8 mouse cellular contexts compared by ENCODE assay signal in genomic region chr9:21592703-21593121, GRCm38 (mm10). TPM values are rescaled to one million over a fixed set of nuclear protein-coding genes. Genes with fewer than 3 reads are reported as not detected.
DNase-seq lines count a peak whose midpoint lies in the region; ATAC-seq and TF ChIP-seq lines count a peak whose summit lies in the region.

Timm29 (plus strand) TSS chr9:21592722.
Yipf2 (minus strand) TSS chr9:21592828.

- peaks cover 13% of the 10 kb centered on the region for H3K36me3 ChIP-seq in ES-Bruce4 (ENCODE audit: control insufficient read depth, insufficient read depth, low read length, poor library complexity, severe bottlenecking)
- peaks cover 57% of the 10 kb centered on the region for H3K36me3 ChIP-seq in forebrain, embryonic 13.5 days (ENCODE audit: poor library complexity, severe bottlenecking)
- H3K36me3 ChIP-seq in liver, postnatal 0 days (replicated peaks; ENCODE audit: insufficient read depth, low read length): peaks cover 24% of the 10 kb centered on the region
- H3K36me3 ChIP-seq in neural tube, embryonic 14.5 days (ENCODE audit: control insufficient read depth, insufficient read depth, low read length): peaks cover 37% of the 10 kb centered on the region

- H3K27me3 ChIP-seq in ES-Bruce4 (ENCODE audit: control insufficient read depth, insufficient read depth, low read length, poor library complexity, severe bottlenecking): no peaks in the 10 kb centered on the region
- H3K27me3 ChIP-seq in forebrain, embryonic 13.5 days: no peaks in the 10 kb centered on the region
- no peaks in the 10 kb centered on the region for H3K27me3 ChIP-seq in liver, postnatal 0 days (ENCODE audit: insufficient read depth, low read length)
- H3K27me3 ChIP-seq in neural tube, embryonic 14.5 days (ENCODE audit: control insufficient read depth, insufficient read depth, low read length): peaks cover 3% of the 10 kb centered on the region; the same call in 1 of the 2 replicates

- no peak for TF ChIP-seq EP300 in ES-Bruce4 (IDR thresholded peaks at IDR 0.05; ENCODE audit: insufficient read depth, low read depth, low read length)
- peak; percentile 23; the same call in 1 of the 2 replicates for TF ChIP-seq EP300 in liver, postnatal 0 days (IDR thresholded peaks at IDR 0.05; ENCODE audit: low read depth)

- TF ChIP-seq CTCF in ES-Bruce4 (IDR thresholded peaks at IDR 0.05; ENCODE audit: low read depth, low read length): no peak
- TF ChIP-seq CTCF in liver, postnatal 0 days (IDR thresholded peaks at IDR 0.05; ENCODE audit: low read depth): no peak

- DNase-seq in heart, postnatal 10 days: peak; percentile 96 to 97
- peak; percentile 93 for DNase-seq in large intestine, adult 2 months (ENCODE audit: low read depth, low spot score)
- DNase-seq in liver, postnatal 0 days: peak; percentile 86
- peak; percentile 84 for DNase-seq in testis, postnatal 10 days (ENCODE audit: low spot score)

- under 1% methylated on average over 30 of the region's 30 CpGs for WGBS in forebrain, embryonic 13.5 days
- WGBS in large intestine, adult 2 months: under 1% methylated on average over 30 of the region's 30 CpGs
- 2% methylated on average over 30 of the region's 30 CpGs for WGBS in liver, postnatal 0 days (ENCODE audit: insufficient replicate concordance)
- WGBS in neural tube, embryonic 14.5 days: under 1% methylated on average over 30 of the region's 30 CpGs

- TF ChIP-seq POLR2A in ES-Bruce4 (IDR thresholded peaks at IDR 0.05; ENCODE audit: insufficient read depth, low read length): peak; percentile 92

- no peaks in the 10 kb centered on the region for H3K4me1 ChIP-seq in ES-Bruce4 (ENCODE audit: control insufficient read depth, insufficient read depth, low read length)
- H3K4me1 ChIP-seq in forebrain, embryonic 13.5 days: peaks cover 36% of the 10 kb centered on the region
- H3K4me1 ChIP-seq in liver, postnatal 0 days (ENCODE audit: insufficient read depth): peaks cover 16% of the 10 kb centered on the region
- H3K4me1 ChIP-seq in neural tube, embryonic 14.5 days (ENCODE audit: control insufficient read depth, insufficient read depth, low read length): peaks cover 23% of the 10 kb centered on the region

- H3K4me3 ChIP-seq in ES-Bruce4 (ENCODE audit: low read depth, low read length): peak within 1 kb of the TSS; percentile 83
- peak within 1 kb of the TSS; percentile 100 for H3K4me3 ChIP-seq in forebrain, embryonic 13.5 days
- H3K4me3 ChIP-seq in liver, postnatal 0 days (ENCODE audit: low read depth, low read length): peak within 1 kb of the TSS; percentile 78
- peak within 1 kb of the TSS; percentile 96 for H3K4me3 ChIP-seq in neural tube, embryonic 14.5 days (ENCODE audit: low read depth, low read length)

- peak within 1 kb of the TSS; percentile 97 for H3K4me2 ChIP-seq in forebrain, embryonic 13.5 days
- peak within 1 kb of the TSS; percentile 92 for H3K4me2 ChIP-seq in liver, postnatal 0 days (ENCODE audit: low read depth, low read length)
- peak within 1 kb of the TSS; percentile 87 for H3K4me2 ChIP-seq in neural tube, embryonic 14.5 days (ENCODE audit: low read depth, low read length)

- H3K27ac ChIP-seq in ES-Bruce4 (ENCODE audit: insufficient read depth, low read length): no peak within 1 kb of the TSS
- H3K27ac ChIP-seq in forebrain, embryonic 13.5 days: peak within 1 kb of the TSS; percentile 88
- H3K27ac ChIP-seq in liver, postnatal 0 days (ENCODE audit: low read depth): peak within 1 kb of the TSS; percentile 80
- peak within 1 kb of the TSS; percentile 92 for H3K27ac ChIP-seq in neural tube, embryonic 14.5 days (ENCODE audit: low read depth, low read length)

- intact Hi-C loops in heart, postnatal 10 days (cut with DNase I): loop anchor here (2.0 kb wide), 1 partner anchor 46 kb away; the partner anchor contains the start of gene Carm1

- peak; percentile 79 for ATAC-seq in cerebellum, adult (ENCODE audit: insufficient number of reproducible peaks, low FRiP score, low TSS enrichment)
- ATAC-seq in forebrain, embryonic 13.5 days: peak; percentile 93
- ATAC-seq in liver, postnatal 0 days: peak; percentile 91
- peak; percentile 93 for ATAC-seq in neural tube, embryonic 14.5 days (ENCODE audit: low read depth)

- H3K9me3 ChIP-seq in ES-Bruce4 (replicated peaks; ENCODE audit: control insufficient read depth, insufficient read depth, low read length, poor library complexity, severe bottlenecking): no peaks in the 10 kb centered on the region
- no peaks in the 10 kb centered on the region for H3K9me3 ChIP-seq in forebrain, embryonic 13.5 days (replicated peaks)
- H3K9me3 ChIP-seq in liver, postnatal 0 days (ENCODE audit: low read length): no peaks in the 10 kb centered on the region
- H3K9me3 ChIP-seq in neural tube, embryonic 14.5 days (ENCODE audit: control insufficient read depth, low read length): no peaks in the 10 kb centered on the region

- peak within 1 kb of the TSS; percentile 53 for H3K9ac ChIP-seq in ES-Bruce4 (ENCODE audit: low read depth, poor library complexity, severe bottlenecking)
- peak within 1 kb of the TSS; percentile 94 for H3K9ac ChIP-seq in forebrain, embryonic 13.5 days
- H3K9ac ChIP-seq in liver, postnatal 0 days (replicated peaks): peak within 1 kb of the TSS; percentile 85
- H3K9ac ChIP-seq in neural tube, embryonic 14.5 days (replicated peaks; ENCODE audit: low read depth, low read length): peak within 1 kb of the TSS; percentile 85

RNA-seq across cellular contexts. Expression of gene Timm29, which starts in this region (rescaled TPM):
- polyA plus RNA-seq in ES-Bruce4 (2011; ENCODE audit: insufficient read depth, insufficient read length, low read depth, missing spikeins): 18.1 and 19.2 TPM in 2 replicates
- 44.3 and 46.7 TPM in 2 replicates for polyA plus RNA-seq in forebrain, embryonic 13.5 days (2015; fragmentation: Nextera tagmentation; extraction: Ambion mirVana)
- total RNA-seq in heart, postnatal 10 days (2021): 10 to 100 TPM; 45.7 to 45.8 TPM
- polyA plus RNA-seq in large intestine, adult 2 months (2012; rRNA removed): 15.2 and 18.0 TPM in 2 replicates
- polyA plus RNA-seq in liver, postnatal 0 days (2015; fragmentation: Nextera tagmentation; extraction: Ambion mirVana): 12.5 and 13.0 TPM in 2 replicates
- 73.0 and 77.5 TPM in 2 replicates for polyA plus RNA-seq in neural tube, embryonic 14.5 days (2014; fragmentation: Nextera tagmentation; extraction: Ambion mirVana)

RNA-seq across cellular contexts. Expression of gene Yipf2, which starts in this region (rescaled TPM):
- 17.4 and 18.9 TPM in 2 replicates for polyA plus RNA-seq in ES-Bruce4 (2011; ENCODE audit: insufficient read depth, insufficient read length, low read depth, missing spikeins)
- polyA plus RNA-seq in forebrain, embryonic 13.5 days (2015; fragmentation: Nextera tagmentation; extraction: Ambion mirVana): 20.6 and 23.0 TPM in 2 replicates
- 1 to 10 TPM; 6.8 to 7.9 TPM for total RNA-seq in heart, postnatal 10 days (2021)
- 31.1 and 38.2 TPM in 2 replicates for polyA plus RNA-seq in large intestine, adult 2 months (2012; rRNA removed)
- polyA plus RNA-seq in liver, postnatal 0 days (2015; fragmentation: Nextera tagmentation; extraction: Ambion mirVana): 7.8 and 8.5 TPM in 2 replicates
- 20.3 and 21.8 TPM in 2 replicates for polyA plus RNA-seq in neural tube, embryonic 14.5 days (2014; fragmentation: Nextera tagmentation; extraction: Ambion mirVana)
